Mouse (Mus musculus) left cerebral cortex, adult 8-10 months (tissue): ENCODE results near the gene Etfa. TPM values are rescaled to one million over a fixed set of nuclear protein-coding genes. Genes with fewer than 3 reads are reported as not detected.

ENCODE experiments used
- DNase-seq, 2 experiments: peaks; one replicate each; pipeline ENCODE4 v3.0.0; 2022; ENCODE audit warnings: low spot score in 2 of 2
- total RNA-seq, 4 experiments: library from RNA; stranded (reverse); gene quantifications; 2 replicates each; pipeline ENCODE4 v1.2.4; 2022

Etfa gene
- total RNA-seq, 4 experiments from 2014 or later = 40.7 to 41.7 (median 41.1) TPM

GRCm38 (mm10) chr9:55425271-55425810, 86.7 kb downstream of the Etfa start:
- DNase-seq = no peak

- no peak for DNase-seq
These were observed 88.3 kb downstream of the Etfa start for GRCm38 (mm10) chr9:55423451-55424424.

- no peak for DNase-seq
These were observed 90.3 kb downstream of the Etfa start for GRCm38 (mm10) chr9:55421786-55422185.

- no peak for DNase-seq
These were observed 100.9 kb downstream of the Etfa start for GRCm38 (mm10) chr9:55411154-55411553.

- DNase-seq = no peak
These were observed 101.6 kb downstream of the Etfa start for GRCm38 (mm10) chr9:55410430-55410829.

- no peak for DNase-seq
These were observed 102.2 kb downstream of the Etfa start for GRCm38 (mm10) chr9:55409833-55410232.

- no peak for DNase-seq
These were observed 103.2 kb downstream of the Etfa start for GRCm38 (mm10) chr9:55408851-55409250.

GRCm38 (mm10) chr9:55406773-55407172, 105.3 kb downstream of the Etfa start:
- DNase-seq = no peak

GRCm38 (mm10) chr9:55404976-55405702, 106.9 kb downstream of the Etfa start:
- no peak for DNase-seq

Other genes with a start within 250 kb of the Etfa start
- 1 to 10 TPM in 2 of 4 experiments, under 1 TPM in 2; 0.81 to 1.3 (median 0.98) TPM for gene Nrg4, start 185.4 kb downstream of the Etfa start, total RNA-seq
- 1 to 10 TPM; 7.8 to 9.9 (median 8.6) TPM for gene Tmem266, start 185.3 kb downstream of the Etfa start, total RNA-seq
- gene Isl2, start 26.4 kb upstream of the Etfa start, total RNA-seq = not detected